Mouse (Mus musculus) thymus, adult 2 months (tissue): ENCODE data around the gene Hsd11b1. TPM values are rescaled to one million over a fixed set of nuclear protein-coding genes. Genes with fewer than 3 reads are reported as not detected.
A peak's percentile ranks its signal among the peaks of the same experiment; 100 is the strongest.

Experiments used
- DNase-seq: peaks from one replicate; pipeline ENCODE4 v3.0.0; 2021
- H3K27ac ChIP-seq: fragments of 200-500 bp; 2 replicates; pipeline ENCODE4 v1.5.1; 2012; ENCODE audit warnings: low read length, control low read depth; ENCODE audit not compliant: control insufficient read depth, insufficient read depth
- H3K27me3 ChIP-seq: fragments of 200-500 bp; 2 replicates; pipeline ENCODE4 v1.6.1; 2012; ENCODE audit warnings: mild to moderate bottlenecking, low read length, moderate library complexity, mixed read lengths; ENCODE audit not compliant: control insufficient read depth, insufficient read depth
- H3K36me3 ChIP-seq: fragments of 200-500 bp; 2 replicates; pipeline ENCODE4 v1.6.1; 2012; ENCODE audit warnings: mild to moderate bottlenecking, low read length, moderate library complexity; ENCODE audit not compliant: control insufficient read depth, insufficient read depth
- H3K4me1 ChIP-seq: fragments of 200-500 bp; replicated peaks from 2 replicates; pipeline ENCODE4 v1.6.1; 2012; ENCODE audit warnings: low read length; ENCODE audit not compliant: control insufficient read depth, insufficient read depth
- H3K4me3 ChIP-seq: fragments of 200-500 bp; 2 replicates; pipeline ENCODE4 v1.5.1; 2012; ENCODE audit warnings: mild to moderate bottlenecking, low read length, control low read depth, moderate library complexity; ENCODE audit not compliant: control insufficient read depth, insufficient read depth
- CTCF ChIP-seq: fragments of 200-500 bp; IDR thresholded peaks from 2 replicates; pipeline ENCODE4 v1.5.1; 2012; ENCODE audit warnings: mild to moderate bottlenecking, control low read depth, low read length, moderate library complexity, borderline replicate concordance; ENCODE audit not compliant: control insufficient read depth, poor library complexity, insufficient read depth; ENCODE audit errors: extremely low read depth
- POLR2A ChIP-seq: fragments of 200-500 bp; IDR thresholded peaks from 2 replicates; pipeline ENCODE4 v1.6.1; 2012; ENCODE audit warnings: mild to moderate bottlenecking, low read length, control low read depth, moderate library complexity; ENCODE audit not compliant: control insufficient read depth, poor library complexity, insufficient read depth; ENCODE audit errors: extremely low read depth
- WGBS: fragments of 180-500 bp; shearing (Covaris S2); methylation state at CpG from one replicate; pipeline ENCODE4 v1.1.7; 2018; 5-methylcytosine and 5-hydroxymethylcytosine counted together
- polyA plus RNA-seq: library from polyadenylated mRNA; depleted of rRNA; stranded (reverse); fragments of >200 nt; gene quantifications from 2 replicates; pipeline ENCODE4 v1.2.3, GENCODE M21; 2012

Gene Hsd11b1
- polyA plus RNA-seq, 1 experiment = 59.6 TPM

DNA sequence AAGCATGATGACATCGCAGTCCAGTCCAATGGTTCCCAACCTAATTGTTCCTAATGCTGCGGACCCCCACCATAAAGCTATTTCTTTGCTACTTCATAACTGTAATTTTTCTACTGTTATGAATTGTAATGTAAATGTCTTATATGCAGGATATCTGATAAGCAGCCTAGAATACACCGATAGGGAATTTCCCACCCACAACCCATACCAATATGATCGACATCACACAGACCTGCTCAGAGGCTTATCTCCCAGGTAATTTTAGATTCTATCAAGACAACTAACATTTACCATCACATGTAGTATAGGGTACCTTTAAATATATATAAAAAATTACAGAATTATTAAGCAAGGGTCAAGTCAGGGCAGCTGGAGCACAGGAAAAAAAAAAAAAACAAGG, 37.8 kb downstream of the Hsd11b1 start:
- no peak for DNase-seq
- no peak overlapping the region for H3K27ac ChIP-seq
- no peak for TF ChIP-seq POLR2A
- no peak for TF ChIP-seq CTCF
- WGBS = 95% methylated on average over 4 of the region's 4 CpGs
- H3K4me3 ChIP-seq = no peak overlapping the region
- H3K27me3 ChIP-seq = no peaks in the 10 kb centered on the region
- H3K4me1 ChIP-seq = peaks cover 6% of the 10 kb centered on the region
- H3K36me3 ChIP-seq = peaks cover 3% of the 10 kb centered on the region; the same call in 1 of the 2 replicates

DNA sequence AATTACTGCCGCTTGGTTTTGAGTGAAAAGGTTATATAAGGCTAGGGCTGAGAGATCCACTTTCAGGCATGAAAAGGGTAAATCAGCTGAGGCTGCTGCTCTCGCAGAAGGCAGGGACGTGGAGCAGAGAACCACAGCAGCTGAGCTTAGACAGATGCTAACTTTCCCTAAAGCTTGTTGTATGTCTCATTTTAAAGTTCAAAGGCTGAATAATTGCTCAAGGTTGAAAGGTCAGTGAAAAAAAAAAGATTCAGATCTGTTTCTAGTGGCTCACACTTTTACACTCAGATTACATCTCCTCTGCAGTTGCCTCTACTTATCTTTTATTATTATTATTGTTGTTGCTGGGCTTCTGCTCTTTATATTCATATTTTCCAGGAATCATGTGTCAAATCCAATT, 38.3 kb downstream of the Hsd11b1 start:
- TF ChIP-seq CTCF (no peak), POLR2A (no peak)
- 76% methylated on average over 3 of the region's 3 CpGs for WGBS
- DNase-seq = no peak

DNA sequence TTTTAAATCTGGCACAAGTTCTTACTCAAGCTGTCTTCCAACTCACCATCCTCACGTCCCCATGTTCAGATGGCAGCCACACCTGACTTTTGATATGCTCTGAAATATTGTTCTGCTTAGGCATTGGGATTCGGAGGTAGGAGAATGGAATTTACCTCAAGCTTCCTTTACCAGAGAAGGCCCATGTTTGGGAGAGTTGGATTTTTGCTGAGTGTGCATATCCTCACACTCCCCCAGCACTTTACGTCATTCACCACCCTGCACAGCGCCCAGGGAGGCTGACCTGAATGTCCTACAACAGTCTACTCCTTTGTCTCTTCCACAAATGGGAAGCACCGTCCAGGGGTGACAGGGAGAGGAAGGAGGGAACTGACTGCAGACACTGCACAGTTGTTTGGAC, 43.5 kb downstream of the Hsd11b1 start:
- Histone ChIP-seq H3K27me3 (no peaks in the 10 kb centered on the region), H3K27ac (no peak overlapping the region), H3K36me3 (no peaks in the 10 kb centered on the region), H3K4me3 (no peak overlapping the region), H3K4me1 (no peaks in the 10 kb centered on the region)
- no peak for DNase-seq
- WGBS = 85% methylated on average over 5 of the region's 5 CpGs
- TF ChIP-seq CTCF (no peak), POLR2A (no peak)

More for the DNA sequence above, 38.3 kb downstream of the Hsd11b1 start:
- H3K27me3 ChIP-seq = no peaks in the 10 kb centered on the region
- no peak overlapping the region for H3K27ac ChIP-seq
- peaks cover 2% of the 10 kb centered on the region; the same call in 1 of the 2 replicates for H3K4me1 ChIP-seq
- H3K36me3 ChIP-seq = peaks cover 3% of the 10 kb centered on the region; the same call in 1 of the 2 replicates
- H3K4me3 ChIP-seq = no peak overlapping the region

DNA sequence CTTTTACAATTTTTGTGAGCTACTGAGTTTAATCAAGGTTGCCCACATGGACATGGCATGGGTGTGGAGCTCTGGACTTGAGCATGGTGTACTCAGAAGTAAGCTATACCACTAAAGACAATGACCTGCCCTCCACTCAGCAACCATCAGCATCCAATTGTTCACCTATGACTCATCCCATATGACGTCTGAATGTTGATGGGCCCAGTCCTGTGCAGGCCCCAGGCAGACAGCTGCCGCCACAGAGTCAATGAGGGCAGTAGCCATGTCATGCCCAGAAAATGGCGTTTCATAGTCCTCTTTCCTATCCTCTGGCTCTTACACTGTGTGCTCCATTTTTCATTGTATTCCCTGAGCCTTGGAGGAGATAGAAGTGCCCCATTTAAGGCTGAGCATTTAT, 47.9 kb downstream of the Hsd11b1 start:
- peaks cover 12% of the 10 kb centered on the region for H3K4me1 ChIP-seq
- DNase-seq = no peak
- H3K4me3 ChIP-seq = no peak overlapping the region
- TF ChIP-seq CTCF = no peak
- no peak for TF ChIP-seq POLR2A
- 93% methylated on average over 3 of the region's 3 CpGs for WGBS
- no peak overlapping the region for H3K27ac ChIP-seq
- H3K27me3 ChIP-seq = no peaks in the 10 kb centered on the region
- H3K36me3 ChIP-seq = no peaks in the 10 kb centered on the region

DNA sequence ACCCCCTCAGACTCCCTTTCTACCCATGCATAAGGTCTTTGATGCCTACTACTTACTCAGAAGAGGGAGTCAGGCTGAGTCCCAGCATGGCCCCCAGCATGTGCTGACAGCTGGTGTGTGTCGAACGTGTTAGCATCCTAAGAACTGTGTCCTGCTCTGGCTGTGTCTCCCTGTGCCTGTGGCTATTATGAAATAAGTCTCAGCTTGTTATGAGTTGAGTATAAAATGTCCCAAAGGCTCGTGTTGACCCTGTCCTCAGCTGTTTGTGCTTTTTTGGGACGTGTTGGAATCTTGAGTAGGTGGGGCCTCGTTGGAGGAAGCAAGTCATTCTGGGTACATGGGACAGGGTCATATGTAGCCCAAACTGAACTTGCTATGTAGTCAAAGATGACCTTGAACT, 49.8 kb downstream of the Hsd11b1 start:
- DNase-seq = no peak
- H3K4me3 ChIP-seq = no peak overlapping the region
- H3K27ac ChIP-seq = no peak overlapping the region
- no peaks in the 10 kb centered on the region for H3K36me3 ChIP-seq
- TF ChIP-seq CTCF = no peak
- TF ChIP-seq POLR2A = no peak
- peaks cover 12% of the 10 kb centered on the region for H3K4me1 ChIP-seq
- no peaks in the 10 kb centered on the region for H3K27me3 ChIP-seq
- 84% methylated on average over 5 of the region's 5 CpGs for WGBS

DNA sequence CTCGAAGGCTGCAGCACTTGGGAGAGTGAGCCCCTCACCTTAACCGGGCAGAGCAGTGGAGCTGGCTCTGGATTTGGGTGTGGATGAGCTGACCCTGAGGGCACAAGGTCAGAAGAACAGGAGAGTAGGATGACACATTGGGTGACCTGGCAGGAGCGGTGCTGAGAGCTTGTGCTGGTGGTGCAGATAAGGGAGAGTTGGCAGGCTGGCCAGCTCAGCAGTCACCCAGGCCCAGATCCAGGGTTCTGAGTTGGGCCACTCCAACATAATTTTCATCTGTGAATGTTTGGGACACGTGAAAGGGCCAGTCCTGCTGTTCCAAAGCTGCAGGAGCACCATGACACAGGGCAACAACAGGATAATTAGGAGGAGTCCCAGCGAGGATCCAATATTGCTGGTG, 52.5 kb downstream of the Hsd11b1 start:
- Histone ChIP-seq H3K27me3 (no peaks in the 10 kb centered on the region), H3K4me3 (no peak overlapping the region), H3K4me1 (peaks cover 16% of the 10 kb centered on the region), H3K36me3 (no peaks in the 10 kb centered on the region), H3K27ac (no peak overlapping the region)
- WGBS = 95% methylated on average over 5 of the region's 5 CpGs
- no peak for DNase-seq
- TF ChIP-seq POLR2A (no peak), CTCF (no peak)

DNA sequence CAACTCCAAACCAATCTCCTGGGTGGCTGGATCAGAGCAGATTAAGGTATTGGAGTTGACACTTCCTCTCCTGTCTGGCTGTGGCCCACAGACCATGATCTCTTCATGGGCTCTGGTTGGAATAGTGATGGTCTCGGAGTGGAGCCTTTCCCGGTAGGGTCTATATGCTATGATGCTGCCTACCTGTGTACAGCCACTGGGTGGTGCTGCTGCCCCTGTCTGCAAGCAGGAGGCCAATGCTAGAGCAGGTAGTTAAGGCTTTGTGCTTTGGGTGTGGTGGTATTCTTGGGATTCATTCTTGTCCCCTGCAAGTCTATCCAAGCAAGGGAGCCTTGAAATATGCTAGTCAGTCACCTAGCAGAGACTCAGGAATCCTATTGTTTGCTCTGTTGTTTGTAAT, 55.7 kb downstream of the Hsd11b1 start:
- DNase-seq = peak; percentile 80
- H3K27ac ChIP-seq = peak overlapping the region; percentile 29; the same call in 1 of the 2 replicates
- peak; percentile 86; the same call in 1 of the 2 replicates for TF ChIP-seq CTCF
- TF ChIP-seq POLR2A = no peak
- H3K36me3 ChIP-seq = no peaks in the 10 kb centered on the region
- no peaks in the 10 kb centered on the region for H3K27me3 ChIP-seq
- peaks cover 4% of the 10 kb centered on the region for H3K4me1 ChIP-seq
- no peak overlapping the region for H3K4me3 ChIP-seq
- WGBS = 10% methylated on average over 2 of the region's 2 CpGs
